Mouse (Mus musculus) stomach, embryonic 16.5 days (tissue): ENCODE measurements around the gene BC049730. TPM values are rescaled to one million over a fixed set of nuclear protein-coding genes. Genes with fewer than 3 reads are reported as not detected.
"Not testable (repeated sequence)": the region's sequence is repeated elsewhere in the genome, so short reads cannot be mapped to it uniquely, and the experiment has no call there.

ENCODE experiments used
- ATAC-seq: fragments of 200-750 bp; cut with Nextera tagmentation; 2 replicates; pipeline ENCODE4 v1.8.0; 2017; ENCODE audit warnings: moderate number of reproducible peaks, moderate TSS enrichment; ENCODE audit not compliant: insufficient read depth, low FRiP score
- H3K27ac ChIP-seq: fragments of 300-500 bp; sonication (generic); 2 replicates; pipeline ENCODE4 v1.5.1; 2014; ENCODE audit warnings: low read length
- H3K27me3 ChIP-seq: fragments of 300-500 bp; sonication (generic); 2 replicates; pipeline ENCODE4 v1.6.1; 2014; ENCODE audit warnings: low read length, control low read depth, mixed read lengths; ENCODE audit not compliant: control insufficient read depth, insufficient read depth
- H3K36me3 ChIP-seq: fragments of 300-500 bp; sonication (generic); 2 replicates; pipeline ENCODE4 v1.6.1; 2014; ENCODE audit warnings: low read length; ENCODE audit not compliant: control insufficient read depth, insufficient read depth
- H3K4me1 ChIP-seq: fragments of 300-500 bp; sonication (generic); 2 replicates; pipeline ENCODE4 v1.6.1; 2014; ENCODE audit warnings: low read length, control low read depth, mixed read lengths; ENCODE audit not compliant: control insufficient read depth, insufficient read depth
- H3K4me2 ChIP-seq: fragments of 300-500 bp; sonication (generic); 2 replicates; pipeline ENCODE4 v1.6.1; 2014; ENCODE audit warnings: low read depth, low read length, mixed read lengths
- H3K4me3 ChIP-seq: fragments of 300-500 bp; sonication (generic); replicated peaks from 2 replicates; pipeline ENCODE4 v1.5.1; 2014; ENCODE audit warnings: mild to moderate bottlenecking, low read length
- H3K9ac ChIP-seq: fragments of 300-500 bp; sonication (generic); 2 replicates; pipeline ENCODE4 v1.6.1; 2014; ENCODE audit warnings: low read length
- H3K9me3 ChIP-seq: fragments of 300-500 bp; sonication (generic); replicated peaks from 2 replicates; pipeline ENCODE4 v1.6.1; 2016; ENCODE audit warnings: low read length, control low read depth; ENCODE audit not compliant: control insufficient read depth
- WGBS: fragments of 180-500 bp; shearing (Covaris S2); extraction: QIAGEN DNeasy Blood & Tissue Kit; methylation state at CpG from one replicate; pipeline ENCODE4 v1.1.7; 2014; 5-methylcytosine and 5-hydroxymethylcytosine counted together
- polyA plus RNA-seq: library from polyadenylated mRNA; unstranded; fragments of >200 nt; fragmentation: Nextera tagmentation; extraction: Ambion mirVana; gene quantifications from 2 replicates; pipeline ENCODE4 v1.2.1, GENCODE M21; 2015

BC049730 gene
- polyA plus RNA-seq, 1 experiment from 2014 or later = not detected

GRCm38 (mm10) chr7:24687519-24687918 lies 21.5 kb upstream of the BC049730 start:
- WGBS = 87% methylated on average over 10 of the region's 10 CpGs
- H3K27ac ChIP-seq, H3K4me3 ChIP-seq, H3K27me3 ChIP-seq, H3K36me3 ChIP-seq, H3K4me2 ChIP-seq, H3K9ac ChIP-seq, H3K9me3 ChIP-seq, ATAC-seq, H3K4me1 ChIP-seq: not testable (repeated sequence)

- H3K4me3 ChIP-seq, H3K36me3 ChIP-seq, H3K4me2 ChIP-seq, H3K4me1 ChIP-seq, H3K9me3 ChIP-seq, ATAC-seq, H3K27ac ChIP-seq, H3K9ac ChIP-seq, H3K27me3 ChIP-seq: not testable (repeated sequence)
- 73% methylated on average over 3 of the region's 3 CpGs for WGBS
Observed at GRCm38 (mm10) chr7:24692693-24693092, 16.3 kb upstream of the BC049730 start.

- H3K36me3 ChIP-seq, H3K4me2 ChIP-seq, ATAC-seq, H3K9me3 ChIP-seq, H3K4me1 ChIP-seq, H3K27ac ChIP-seq, H3K9ac ChIP-seq, H3K27me3 ChIP-seq, H3K4me3 ChIP-seq: not testable (repeated sequence)
- WGBS = 94% methylated on average over 4 of the region's 4 CpGs
Observed at GRCm38 (mm10) chr7:24697891-24698290, 11.2 kb upstream of the BC049730 start.

- H3K36me3 ChIP-seq, H3K9ac ChIP-seq, H3K27ac ChIP-seq, H3K4me3 ChIP-seq, H3K9me3 ChIP-seq, H3K27me3 ChIP-seq, H3K4me2 ChIP-seq, ATAC-seq, H3K4me1 ChIP-seq: not testable (repeated sequence)
- 61% methylated on average over 9 of the region's 9 CpGs for WGBS
Observed at GRCm38 (mm10) chr7:24702841-24703240, 6.2 kb upstream of the BC049730 start.

- Histone ChIP-seq H3K4me3 (no peak overlapping the region), H3K36me3 (no peaks in the 10 kb centered on the region), H3K27ac (no peak overlapping the region), H3K27me3 (no peaks in the 10 kb centered on the region), H3K9ac (no peak overlapping the region), H3K4me2 (no peak overlapping the region), H3K4me1 (no peaks in the 10 kb centered on the region), H3K9me3 (no peaks in the 10 kb centered on the region)
- 61% methylated on average over 6 of the region's 6 CpGs for WGBS
- no peak for ATAC-seq
Observed at GRCm38 (mm10) chr7:24715039-24715438, 6.0 kb downstream of the BC049730 start.

GRCm38 (mm10) chr7:24726808-24727207 lies 17.8 kb downstream of the BC049730 start, which contains the start of gene Gm4763:
Gm4763 (minus strand) TSS chr7:24726908.
- H3K4me2 ChIP-seq, ATAC-seq, H3K9me3 ChIP-seq, H3K27me3 ChIP-seq, H3K4me3 ChIP-seq, H3K4me1 ChIP-seq, H3K27ac ChIP-seq, H3K36me3 ChIP-seq, H3K9ac ChIP-seq: not testable (repeated sequence)
- WGBS = 86% methylated on average over 11 of the region's 11 CpGs

- 15% methylated on average over 17 of the region's 17 CpGs for WGBS
- Histone ChIP-seq H3K9ac (no peak overlapping the region), H3K4me3 (peak overlapping the region; percentile 13; the same call in 1 of the 2 replicates), H3K36me3 (no peaks in the 10 kb centered on the region), H3K9me3 (no peaks in the 10 kb centered on the region), H3K4me1 (no peaks in the 10 kb centered on the region), H3K27ac (no peak overlapping the region), H3K4me2 (0 out of 2 replicates have a peak overlapping the region, but pooled peaks have one; percentile 9), H3K27me3 (no peaks in the 10 kb centered on the region)
- peak; percentile 73; the same call in 1 of the 2 replicates for ATAC-seq
Observed at GRCm38 (mm10) chr7:24735970-24736670, 27.1 kb downstream of the BC049730 start.

GRCm38 (mm10) chr7:24750695-24751094 lies 41.7 kb downstream of the BC049730 start:
- 40% methylated on average over 4 of the region's 4 CpGs for WGBS
- Histone ChIP-seq H3K4me2 (no peak overlapping the region), H3K27ac (no peak overlapping the region), H3K27me3 (no peaks in the 10 kb centered on the region), H3K4me1 (no peaks in the 10 kb centered on the region), H3K9ac (no peak overlapping the region), H3K9me3 (no peaks in the 10 kb centered on the region), H3K4me3 (no peak overlapping the region), H3K36me3 (no peaks in the 10 kb centered on the region)
- ATAC-seq = no peak

- no peak overlapping the region for H3K27ac ChIP-seq
- H3K4me1 ChIP-seq = no peaks in the 10 kb centered on the region
- no peak for ATAC-seq
- WGBS = 88% methylated on average over 2 of the region's 2 CpGs
- H3K9ac ChIP-seq = no peak overlapping the region
- no peak overlapping the region for H3K4me2 ChIP-seq
- no peaks in the 10 kb centered on the region for H3K36me3 ChIP-seq
- H3K4me3 ChIP-seq = no peak overlapping the region
- no peaks in the 10 kb centered on the region for H3K27me3 ChIP-seq
- H3K9me3 ChIP-seq = no peaks in the 10 kb centered on the region
Observed at GRCm38 (mm10) chr7:24751610-24752009, 42.6 kb downstream of the BC049730 start.
